Mouse (Mus musculus) CH12.LX (cell line): ENCODE measurements around the gene Ppp2r5c.

Experiments
- CTCF ChIP-seq, 2 experiments: IDR thresholded peaks in 1 of 2; conservative IDR thresholded peaks in 1 of 2; 2 replicates each; pipeline ENCODE4 v1.5.1; 2011 to 2012; ENCODE audit warnings: low read depth in 2 of 2, low read length in 2 of 2, improper control_type of control experiment in 1 of 2, inconsistent platforms in 1 of 2, mild to moderate bottlenecking in 1 of 2, moderate library complexity in 1 of 2
- EP300 ChIP-seq: IDR thresholded peaks from 2 replicates; pipeline ENCODE4 v1.6.1; 2011; ENCODE audit warnings: low read length, improper control_type of control experiment
- JUND ChIP-seq: conservative IDR thresholded peaks from 2 replicates; pipeline ENCODE4 v1.6.1; 2011; ENCODE audit warnings: low read depth, low read length, improper control_type of control experiment
- KAT2A ChIP-seq: IDR thresholded peaks from 2 replicates; pipeline ENCODE4 v1.6.1; 2012; ENCODE audit warnings: low read length, improper control_type of control experiment, inconsistent platforms; ENCODE audit not compliant: insufficient replicate concordance
- MAX ChIP-seq: IDR thresholded peaks from 2 replicates; pipeline ENCODE4 v1.6.1; 2011; ENCODE audit warnings: low read length, improper control_type of control experiment
- MAZ ChIP-seq: IDR thresholded peaks from 2 replicates; pipeline ENCODE4 v1.6.1; 2012; ENCODE audit warnings: low read depth, mild to moderate bottlenecking, inconsistent platforms, low read length, improper control_type of control experiment, moderate library complexity
- POLR2A ChIP-seq: IDR thresholded peaks from 2 replicates; pipeline ENCODE4 v1.6.1; 2011; ENCODE audit warnings: low read depth, mild to moderate bottlenecking, improper control_type of control experiment, low read length
- SMC3 ChIP-seq: IDR thresholded peaks from 2 replicates; pipeline ENCODE4 v1.6.1; 2011; ENCODE audit warnings: low read depth, low read length, improper control_type of control experiment
- USF1 ChIP-seq: IDR thresholded peaks from 2 replicates; pipeline ENCODE4 v1.6.1; 2014; ENCODE audit warnings: low read depth, mild to moderate bottlenecking, inconsistent platforms, low read length, improper control_type of control experiment
- ZNF384 ChIP-seq: IDR thresholded peaks from 2 replicates; pipeline ENCODE4 v1.6.1; 2012; ENCODE audit warnings: low read depth, low read length, improper control_type of control experiment, inconsistent platforms

DNA sequence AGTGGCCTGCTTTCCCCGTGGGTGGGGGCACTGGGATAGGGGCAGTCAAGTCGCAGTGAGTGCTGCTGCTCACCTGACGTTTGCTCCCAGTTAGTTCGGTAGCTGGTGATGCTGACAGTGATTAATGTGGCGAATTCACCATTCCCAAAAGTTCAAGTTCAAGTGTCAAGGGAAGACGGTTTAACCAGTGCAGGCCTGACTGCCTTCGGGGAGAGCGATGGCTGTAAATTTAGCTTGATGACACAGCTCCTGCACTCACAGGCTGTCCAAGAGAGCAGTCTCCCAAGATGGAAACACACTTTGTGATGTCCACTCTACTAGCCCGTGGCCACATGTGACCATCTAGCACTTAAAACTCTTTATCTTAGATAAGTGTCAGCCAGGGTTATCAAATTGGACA lies 41.1 kb downstream of the Ppp2r5c start:
- TF ChIP-seq CTCF (conservative IDR thresholded peaks at IDR 0.05 in 1 of 2, IDR thresholded peaks at IDR 0.05 in 1 of 2; ENCODE audit: low read depth in 2 of 2, low read length in 2 of 2) (no peak), USF1 (no peak), KAT2A (no peak), ZNF384 (no peak), SMC3 (no peak), MAZ (no peak), EP300 (no peak), POLR2A (no peak), MAX (no peak), JUND (no peak)
